Mouse (Mus musculus): ENCODE results near the gene St6galnac1.

DNA sequence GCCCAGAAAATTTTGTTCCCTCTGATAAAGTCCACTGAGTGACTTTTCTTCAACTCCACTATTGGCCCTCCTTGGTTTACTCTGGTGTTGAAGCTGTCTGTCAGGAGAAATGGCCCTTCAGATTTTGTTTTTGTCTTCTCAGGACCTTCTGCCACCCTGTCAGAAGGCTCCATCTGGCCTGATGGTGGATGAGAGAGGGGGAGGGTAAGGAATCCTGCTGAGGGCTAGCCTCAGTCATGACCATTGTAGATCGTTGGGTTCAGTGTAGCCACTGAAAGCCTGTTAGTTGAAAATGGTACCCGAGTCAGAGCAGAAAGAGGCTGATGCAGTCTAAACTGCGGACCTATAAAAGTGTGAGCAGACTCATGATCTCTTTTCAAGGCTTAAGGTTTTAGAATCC is 49.2 kb downstream of the St6galnac1 start:
- TF ChIP-seq CTCF (IDR thresholded peaks at IDR 0.05; ENCODE audit: borderline replicate concordance, insufficient read depth, low read depth, low read length) (no peak), POLR2A (IDR thresholded peaks at IDR 0.05; ENCODE audit: borderline replicate concordance, insufficient read depth, low read length) (no peak)
